ENCODE assay signal across 21 mouse cellular contexts in the genomic region with DNA sequence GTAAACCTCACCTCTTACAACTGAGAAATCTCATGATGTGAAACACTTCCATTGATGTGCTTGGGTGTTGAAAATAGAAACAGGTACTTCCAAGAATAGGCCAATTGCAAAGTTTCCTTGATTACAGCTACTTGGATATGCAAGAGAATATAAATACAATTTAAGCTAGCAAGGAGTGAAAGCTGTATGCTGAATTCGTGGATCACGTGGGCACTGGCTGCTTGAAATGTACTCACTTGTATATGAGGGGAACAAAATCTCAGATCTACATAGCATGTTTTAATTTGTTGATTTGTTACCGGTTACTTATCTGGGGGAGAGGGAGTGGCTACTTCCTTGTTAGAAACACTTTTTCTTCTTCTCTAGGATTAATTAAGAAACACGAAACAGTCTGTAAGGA. TPM values are rescaled to one million over a fixed set of nuclear protein-coding genes. Genes with fewer than 3 reads are reported as not detected.
DNase-seq lines count a peak whose midpoint lies in the region; ATAC-seq and TF ChIP-seq lines count a peak whose summit lies in the region.
"Had no signal": no experiment of that assay in that cellular context is flagged by ENCODE, and none has a peak within 500 bp of the region (broad histone marks: within the 10 kb centered on the region; RNA-seq: fewer than 3 reads in every experiment).

No protein-coding gene starts in this region.

- H3K36me3 ChIP-seq in forebrain, postnatal 0 days (ENCODE audit: insufficient read depth) = peaks cover 4% of the 10 kb centered on the region
- no peaks in the 10 kb centered on the region; the same call in 1 of the 2 replicates for H3K36me3 ChIP-seq in forebrain, embryonic 12.5 days (replicated peaks)
- H3K36me3 ChIP-seq in hindbrain, embryonic 10.5 days = peaks cover 31% of the 10 kb centered on the region
- no peaks in the 10 kb centered on the region for H3K36me3 ChIP-seq in hindbrain, embryonic 16.5 days (ENCODE audit: control insufficient read depth, insufficient read depth, low read length)
- H3K36me3 ChIP-seq in lung, embryonic 16.5 days (ENCODE audit: control insufficient read depth, insufficient read depth, low read length) = no peaks in the 10 kb centered on the region
- H3K36me3 ChIP-seq in stomach, postnatal 0 days (ENCODE audit: control insufficient read depth, insufficient read depth, low read length) = no peaks in the 10 kb centered on the region
- H3K36me3 ChIP-seq: embryonic facial prominence, embryonic 10.5 days; heart, embryonic 15.5 days; limb, embryonic 15.5 days; stomach, embryonic 15.5 days had no signal

- H3K27me3 ChIP-seq in forebrain, postnatal 0 days (ENCODE audit: insufficient read depth, low read length) = no peaks in the 10 kb centered on the region
- H3K27me3 ChIP-seq in forebrain, embryonic 12.5 days = no peaks in the 10 kb centered on the region
- H3K27me3 ChIP-seq in hindbrain, embryonic 10.5 days (ENCODE audit: insufficient read depth, poor library complexity, severe bottlenecking) = no peaks in the 10 kb centered on the region
- no peaks in the 10 kb centered on the region for H3K27me3 ChIP-seq in hindbrain, embryonic 16.5 days (replicated peaks; ENCODE audit: control insufficient read depth, insufficient read depth, low read length)
- H3K27me3 ChIP-seq in lung, embryonic 16.5 days (ENCODE audit: control insufficient read depth, insufficient read depth, low read depth, low read length) = no peaks in the 10 kb centered on the region
- no peaks in the 10 kb centered on the region for H3K27me3 ChIP-seq in stomach, postnatal 0 days (ENCODE audit: control insufficient read depth, insufficient read depth, low read length)
- H3K27me3 ChIP-seq: heart, embryonic 15.5 days; limb, embryonic 15.5 days; stomach, embryonic 15.5 days had no signal

- no peak overlapping the region for H3K4me2 ChIP-seq in forebrain, postnatal 0 days (ENCODE audit: low read depth)
- no peak overlapping the region for H3K4me2 ChIP-seq in forebrain, embryonic 12.5 days
- H3K4me2 ChIP-seq in hindbrain, embryonic 16.5 days (ENCODE audit: low read length) = no peak overlapping the region
- 0 out of 2 replicates have a peak overlapping the region, but pooled peaks have one; percentile 17 for H3K4me2 ChIP-seq in lung, embryonic 16.5 days (ENCODE audit: low read depth, low read length)
- H3K4me2 ChIP-seq in stomach, postnatal 0 days (replicated peaks; ENCODE audit: low read depth) = no peak overlapping the region
- H3K4me2 ChIP-seq: heart, embryonic 15.5 days; limb, embryonic 15.5 days had no signal

- H3K4me1 ChIP-seq in forebrain, postnatal 0 days (ENCODE audit: insufficient read depth) = peaks cover 40% of the 10 kb centered on the region
- peaks cover 87% of the 10 kb centered on the region for H3K4me1 ChIP-seq in forebrain, embryonic 12.5 days
- peaks cover 98% of the 10 kb centered on the region for H3K4me1 ChIP-seq in hindbrain, embryonic 10.5 days (replicated peaks)
- H3K4me1 ChIP-seq in hindbrain, embryonic 16.5 days (ENCODE audit: control insufficient read depth, insufficient read depth, low read depth, low read length) = peaks cover 24% of the 10 kb centered on the region
- peaks cover 55% of the 10 kb centered on the region for H3K4me1 ChIP-seq in lung, embryonic 16.5 days (replicated peaks; ENCODE audit: control insufficient read depth, insufficient read depth, low read length)
- H3K4me1 ChIP-seq in stomach, postnatal 0 days (replicated peaks; ENCODE audit: control insufficient read depth, insufficient read depth) = no peaks in the 10 kb centered on the region

- no peak overlapping the region for H3K4me3 ChIP-seq in forebrain, postnatal 0 days (ENCODE audit: low read depth, low read length)
- no peak overlapping the region for H3K4me3 ChIP-seq in forebrain, embryonic 12.5 days (replicated peaks)
- no peak overlapping the region for H3K4me3 ChIP-seq in hindbrain, embryonic 10.5 days
- H3K4me3 ChIP-seq in hindbrain, embryonic 16.5 days (ENCODE audit: low read length) = no peak overlapping the region
- H3K4me3 ChIP-seq in lung, embryonic 16.5 days (ENCODE audit: low read length) = no peak overlapping the region
- no peak overlapping the region for H3K4me3 ChIP-seq in stomach, postnatal 0 days (ENCODE audit: low read depth, low read length)
- H3K4me3 ChIP-seq: embryonic facial prominence, embryonic 10.5 days; heart, embryonic 15.5 days; limb, embryonic 15.5 days; stomach, embryonic 15.5 days had no signal

- peak overlapping the region; percentile 54; the same call in 1 of the 2 replicates for H3K27ac ChIP-seq in forebrain, postnatal 0 days (ENCODE audit: low read depth, low read length)
- H3K27ac ChIP-seq in forebrain, embryonic 12.5 days = no peak overlapping the region
- H3K27ac ChIP-seq in hindbrain, embryonic 10.5 days = peak overlapping the region; percentile 35; the same call in 1 of the 2 replicates
- no peak overlapping the region for H3K27ac ChIP-seq in hindbrain, embryonic 16.5 days (ENCODE audit: low read depth, low read length)
- H3K27ac ChIP-seq in lung, embryonic 16.5 days (ENCODE audit: low read length) = peak overlapping the region; percentile 22; the same call in 1 of the 2 replicates
- 0 out of 2 replicates have a peak overlapping the region, but pooled peaks have one; percentile 13 for H3K27ac ChIP-seq in stomach, postnatal 0 days (replicated peaks)
- H3K27ac ChIP-seq: embryonic facial prominence, embryonic 10.5 days; heart, embryonic 15.5 days; hindbrain, postnatal 0 days; limb, embryonic 15.5 days; stomach, embryonic 15.5 days had no signal

- no peak for TF ChIP-seq EP300 in stomach, postnatal 0 days (optimal IDR thresholded peaks at IDR 0.05)

- H3K9ac ChIP-seq in forebrain, postnatal 0 days = 0 out of 2 replicates have a peak overlapping the region, but pooled peaks have one; percentile 19
- no peak overlapping the region for H3K9ac ChIP-seq in forebrain, embryonic 12.5 days
- H3K9ac ChIP-seq in hindbrain, embryonic 16.5 days (ENCODE audit: low read depth, low read length) = no peak overlapping the region
- peak overlapping the region; percentile 15; the same call in 1 of the 2 replicates for H3K9ac ChIP-seq in lung, embryonic 16.5 days (ENCODE audit: low read length)
- no peak overlapping the region for H3K9ac ChIP-seq in stomach, postnatal 0 days (ENCODE audit: low read length)
- H3K9ac ChIP-seq: heart, embryonic 15.5 days; limb, embryonic 15.5 days; stomach, embryonic 15.5 days had no signal

- no peak for ATAC-seq in forebrain, postnatal 0 days
- no peak for ATAC-seq in forebrain, embryonic 12.5 days (ENCODE audit: low FRiP score)
- no peak for ATAC-seq in hindbrain, embryonic 16.5 days
- no peak for ATAC-seq in lung, embryonic 16.5 days (ENCODE audit: low read depth)
- no peak for ATAC-seq in stomach, postnatal 0 days (ENCODE audit: low FRiP score, low TSS enrichment)
- ATAC-seq: hindbrain, postnatal 0 days; intestine, embryonic 16.5 days had no signal

- 42% methylated on average over 4 of the region's 4 CpGs for WGBS in forebrain, postnatal 0 days
- 59% methylated on average over 4 of the region's 4 CpGs for WGBS in forebrain, embryonic 12.5 days
- WGBS in hindbrain, embryonic 10.5 days = 81% methylated on average over 4 of the region's 4 CpGs
- 67% methylated on average over 4 of the region's 4 CpGs for WGBS in hindbrain, embryonic 16.5 days
- 65% methylated on average over 4 of the region's 4 CpGs for WGBS in lung, embryonic 16.5 days
- 56% methylated on average over 4 of the region's 4 CpGs for WGBS in stomach, postnatal 0 days

- no peaks in the 10 kb centered on the region for H3K9me3 ChIP-seq in forebrain, postnatal 0 days (ENCODE audit: low read length)
- no peaks in the 10 kb centered on the region for H3K9me3 ChIP-seq in forebrain, embryonic 12.5 days
- no peaks in the 10 kb centered on the region for H3K9me3 ChIP-seq in hindbrain, embryonic 10.5 days
- H3K9me3 ChIP-seq in hindbrain, embryonic 16.5 days (ENCODE audit: control insufficient read depth, low read length) = no peaks in the 10 kb centered on the region
- H3K9me3 ChIP-seq in lung, embryonic 16.5 days (ENCODE audit: control insufficient read depth, low read length) = no peaks in the 10 kb centered on the region
- H3K9me3 ChIP-seq in stomach, postnatal 0 days (ENCODE audit: control insufficient read depth, low read length) = no peaks in the 10 kb centered on the region
- H3K9me3 ChIP-seq: embryonic facial prominence, embryonic 10.5 days; heart, embryonic 15.5 days; limb, embryonic 15.5 days; stomach, embryonic 15.5 days had no signal

- DNase-seq in forebrain, postnatal 0 days = peak; percentile 31
- no peak for DNase-seq in hindbrain, embryonic 10.5 days (ENCODE audit: low spot score)
- DNase-seq in lung, adult 18-20 months = no peak
- no peak for DNase-seq in stomach, postnatal 0 days (ENCODE audit: low spot score)
- DNase-seq: adrenal gland, postnatal 36 days; cerebellum, adult 9-11 months; kidney, postnatal 25 days; left cerebral cortex, postnatal 4 days; lung, postnatal 14 days; midbrain, embryonic 14.5 days; thymus, adult 2 months; thymus, postnatal 4 days had no signal

- TF ChIP-seq CTCF in forebrain, postnatal 0 days (IDR thresholded peaks at IDR 0.05; ENCODE audit: low read depth) = no peak
- no peak for TF ChIP-seq CTCF in stomach, postnatal 0 days (IDR thresholded peaks at IDR 0.05; ENCODE audit: low read depth)

RNA-seq across cellular contexts. Expression of gene Zeb2, which starts 18.1 kb away (rescaled TPM):
- 150 and 186 TPM in 2 replicates for total RNA-seq in forebrain, postnatal 0 days (2014; rRNA removed)
- 47.7 and 50.6 TPM in 2 replicates for polyA plus RNA-seq in forebrain, postnatal 0 days (2015; fragmentation: Nextera tagmentation; extraction: Ambion mirVana)
- polyA plus RNA-seq in forebrain, embryonic 12.5 days (2016; fragmentation: Nextera tagmentation; extraction: Ambion mirVana) = 63.3 and 74.3 TPM in 2 replicates
- 49.3 and 54.1 TPM in 2 replicates for polyA plus RNA-seq in hindbrain, embryonic 10.5 days (2016; fragmentation: Nextera tagmentation; extraction: Ambion mirVana)
- 30.3 and 36.8 TPM in 2 replicates for polyA plus RNA-seq in hindbrain, embryonic 16.5 days (2015; fragmentation: Nextera tagmentation; extraction: Ambion mirVana)
- polyA plus RNA-seq in lung, embryonic 16.5 days (2015; fragmentation: Nextera tagmentation; extraction: Ambion mirVana) = 77.3 and 84.3 TPM in 2 replicates
- polyA plus RNA-seq in stomach, postnatal 0 days (2015; fragmentation: Nextera tagmentation; extraction: Ambion mirVana) = 13.5 and 14.4 TPM in 2 replicates

Comparison
In these comparisons a context has a peak if more than half of its experiments do, and no peak if none do; other contexts are left out.
1. H3K27ac ChIP-seq: peak in forebrain, postnatal 0 days (single experiment), hindbrain, embryonic 10.5 days (single experiment), lung, embryonic 16.5 days (single experiment) and stomach, postnatal 0 days (single experiment); none in forebrain, embryonic 12.5 days (single experiment) and hindbrain, embryonic 16.5 days (single experiment).
2. H3K9ac ChIP-seq: peak in forebrain, postnatal 0 days (single experiment) and lung, embryonic 16.5 days (single experiment); none in forebrain, embryonic 12.5 days (single experiment), hindbrain, embryonic 16.5 days (single experiment) and stomach, postnatal 0 days (single experiment).